Mouse (Mus musculus): ENCODE measurements around the gene Ccdc159. TPM values are rescaled to one million over a fixed set of nuclear protein-coding genes. Genes with fewer than 3 reads are reported as not detected.

The Ccdc159 gene
- polyA plus RNA-seq, 1 experiment from 2014 or later, result 4.2 TPM

- no peak overlapping the region for H3K27ac ChIP-seq (replicated peaks)
- peaks cover 16% of the 10 kb centered on the region for H3K36me3 ChIP-seq
- no peaks in the 10 kb centered on the region for H3K9me3 ChIP-seq (replicated peaks)
- WGBS, result 76% methylated on average over 3 of the region's 3 CpGs
- peaks cover 19% of the 10 kb centered on the region for H3K4me1 ChIP-seq
- H3K4me3 ChIP-seq, result no peak overlapping the region
- DNase-seq (ENCODE audit: low spot score), result no peak
- H3K27me3 ChIP-seq (ENCODE audit: low read depth, poor library complexity, severe bottlenecking), result no peaks in the 10 kb centered on the region
Measured at GRCm38 (mm10) chr9:21923490-21924098, 3.7 kb upstream of the Ccdc159 start.

- Histone ChIP-seq H3K4me3 (no peak overlapping the region), H3K36me3 (peaks cover 16% of the 10 kb centered on the region), H3K9me3 (replicated peaks) (no peaks in the 10 kb centered on the region), H3K27me3 (ENCODE audit: low read depth, poor library complexity, severe bottlenecking) (no peaks in the 10 kb centered on the region), H3K27ac (replicated peaks) (no peak overlapping the region), H3K4me1 (peaks cover 18% of the 10 kb centered on the region)
- no peak for DNase-seq (ENCODE audit: low spot score)
- whole genome bisulfite sequencing, result 82% methylated on average over 6 of the region's 6 CpGs
Measured at GRCm38 (mm10) chr9:21924099-21924493, 3.2 kb upstream of the Ccdc159 start.

GRCm38 (mm10) chr9:21925034-21925433 lies 2.2 kb upstream of the Ccdc159 start:
- peaks cover 16% of the 10 kb centered on the region for H3K36me3 ChIP-seq
- peaks cover 18% of the 10 kb centered on the region for H3K4me1 ChIP-seq
- H3K4me3 ChIP-seq, result no peak overlapping the region
- 94% methylated on average over 3 of the region's 3 CpGs for WGBS
- H3K9me3 ChIP-seq (replicated peaks), result no peaks in the 10 kb centered on the region
- H3K27me3 ChIP-seq (ENCODE audit: low read depth, poor library complexity, severe bottlenecking), result no peaks in the 10 kb centered on the region
- no peak overlapping the region for H3K27ac ChIP-seq (replicated peaks)
- no peak for DNase-seq (ENCODE audit: low spot score)

GRCm38 (mm10) chr9:21925506-21925905 lies 1.8 kb upstream of the Ccdc159 start:
- H3K27ac ChIP-seq (replicated peaks), result no peak overlapping the region
- H3K4me3 ChIP-seq, result no peak overlapping the region
- H3K27me3 ChIP-seq (ENCODE audit: low read depth, poor library complexity, severe bottlenecking), result no peaks in the 10 kb centered on the region
- peaks cover 18% of the 10 kb centered on the region for H3K4me1 ChIP-seq
- H3K36me3 ChIP-seq, result peaks cover 16% of the 10 kb centered on the region
- no peaks in the 10 kb centered on the region for H3K9me3 ChIP-seq (replicated peaks)
- no peak for DNase-seq (ENCODE audit: low spot score)
- WGBS, result 97% methylated on average over 1 of the region's 1 CpGs

- H3K4me3 ChIP-seq, result peak overlapping the region; percentile 60
- DNase-seq (ENCODE audit: low spot score), result no peak
- no peaks in the 10 kb centered on the region for H3K9me3 ChIP-seq (replicated peaks)
- H3K36me3 ChIP-seq, result peaks cover 16% of the 10 kb centered on the region
- no peaks in the 10 kb centered on the region for H3K27me3 ChIP-seq (ENCODE audit: low read depth, poor library complexity, severe bottlenecking)
- no peak overlapping the region; the same call in 1 of the 2 replicates for H3K27ac ChIP-seq (replicated peaks)
- H3K4me1 ChIP-seq, result peaks cover 18% of the 10 kb centered on the region
- 80% methylated on average over 6 of the region's 6 CpGs for WGBS
Measured at GRCm38 (mm10) chr9:21926155-21926554, 1.1 kb upstream of the Ccdc159 start.

- Histone ChIP-seq H3K4me3 (peak overlapping the region; percentile 60), H3K27me3 (ENCODE audit: low read depth, poor library complexity, severe bottlenecking) (no peaks in the 10 kb centered on the region), H3K27ac (replicated peaks) (peak overlapping the region; percentile 81), H3K4me1 (peaks cover 18% of the 10 kb centered on the region), H3K9me3 (replicated peaks) (no peaks in the 10 kb centered on the region), H3K36me3 (peaks cover 16% of the 10 kb centered on the region)
- WGBS, result 6% methylated on average over 6 of the region's 6 CpGs
- DNase-seq (ENCODE audit: low spot score), result no peak
Measured at GRCm38 (mm10) chr9:21926784-21927183, 487 bp upstream of the Ccdc159 start.

GRCm38 (mm10) chr9:21929208-21929607 lies 1.9 kb downstream of the Ccdc159 start:
- Histone ChIP-seq H3K9me3 (replicated peaks) (no peaks in the 10 kb centered on the region), H3K4me1 (peaks cover 22% of the 10 kb centered on the region), H3K27me3 (ENCODE audit: low read depth, poor library complexity, severe bottlenecking) (peaks cover 18% of the 10 kb centered on the region), H3K36me3 (peaks cover 12% of the 10 kb centered on the region), H3K4me3 (no peak overlapping the region), H3K27ac (replicated peaks) (no peak overlapping the region)
- no peak for DNase-seq (ENCODE audit: low spot score)
- WGBS, result 86% methylated on average over 3 of the region's 3 CpGs

GRCm38 (mm10) chr9:21932006-21932405 lies 4.7 kb downstream of the Ccdc159 start:
- Histone ChIP-seq H3K27me3 (ENCODE audit: low read depth, poor library complexity, severe bottlenecking) (peaks cover 29% of the 10 kb centered on the region), H3K27ac (replicated peaks) (no peak overlapping the region), H3K9me3 (replicated peaks) (no peaks in the 10 kb centered on the region), H3K4me3 (no peak overlapping the region), H3K4me1 (peaks cover 19% of the 10 kb centered on the region), H3K36me3 (no peaks in the 10 kb centered on the region)
- no peak for DNase-seq (ENCODE audit: low spot score)
- 80% methylated on average over 2 of the region's 2 CpGs for WGBS

- no peaks in the 10 kb centered on the region for H3K9me3 ChIP-seq (replicated peaks)
- 58% methylated on average over 12 of the region's 12 CpGs for WGBS
- DNase-seq (ENCODE audit: low spot score), result no peak
- H3K27ac ChIP-seq (replicated peaks), result no peak overlapping the region
- no peaks in the 10 kb centered on the region for H3K36me3 ChIP-seq
- peaks cover 29% of the 10 kb centered on the region for H3K27me3 ChIP-seq (ENCODE audit: low read depth, poor library complexity, severe bottlenecking)
- peaks cover 23% of the 10 kb centered on the region for H3K4me1 ChIP-seq
- no peak overlapping the region for H3K4me3 ChIP-seq
Measured at GRCm38 (mm10) chr9:21932445-21933137, 5.3 kb downstream of the Ccdc159 start.

GRCm38 (mm10) chr9:21934021-21934420 lies 6.8 kb downstream of the Ccdc159 start:
- Histone ChIP-seq H3K27me3 (ENCODE audit: low read depth, poor library complexity, severe bottlenecking) (peaks cover 29% of the 10 kb centered on the region), H3K36me3 (no peaks in the 10 kb centered on the region), H3K27ac (replicated peaks) (no peak overlapping the region), H3K4me3 (no peak overlapping the region), H3K4me1 (peaks cover 30% of the 10 kb centered on the region), H3K9me3 (replicated peaks) (no peaks in the 10 kb centered on the region)
- 90% methylated on average over 12 of the region's 12 CpGs for WGBS
- DNase-seq (ENCODE audit: low spot score), result no peak

GRCm38 (mm10) chr9:21935466-21936131 lies 8.3 kb downstream of the Ccdc159 start:
- Histone ChIP-seq H3K36me3 (0 out of 2 replicates have a peak, but pooled peaks cover under 1% of the 10 kb centered on the region), H3K4me3 (no peak overlapping the region), H3K27me3 (ENCODE audit: low read depth, poor library complexity, severe bottlenecking) (peaks cover 29% of the 10 kb centered on the region), H3K9me3 (replicated peaks) (no peaks in the 10 kb centered on the region), H3K4me1 (peaks cover 30% of the 10 kb centered on the region), H3K27ac (replicated peaks) (no peak overlapping the region)
- DNase-seq (ENCODE audit: low spot score), result no peak
- 87% methylated on average over 7 of the region's 7 CpGs for WGBS

GRCm38 (mm10) chr9:21936692-21937570 lies 9.7 kb downstream of the Ccdc159 start, which contains the start of gene Plppr2:
Gene Plppr2, plus strand, starts transcription at chr9:21937033.
- Histone ChIP-seq H3K4me1 (peaks cover 30% of the 10 kb centered on the region), H3K36me3 (peaks cover 8% of the 10 kb centered on the region; the same call in 1 of the 2 replicates), H3K4me3 (peak within 1 kb of the TSS; percentile 68), H3K27ac (replicated peaks) (peak within 1 kb of the TSS; percentile 87), H3K27me3 (ENCODE audit: low read depth, poor library complexity, severe bottlenecking) (peaks cover 29% of the 10 kb centered on the region), H3K9me3 (replicated peaks) (no peaks in the 10 kb centered on the region)
- 3% methylated on average over 42 of the region's 43 CpGs for WGBS
- DNase-seq (ENCODE audit: low spot score), result peak; percentile 99

Data from midbrain, embryonic 10.5 days (tissue).